Mouse (Mus musculus): ENCODE results near the gene Celsr1. TPM values are rescaled to one million over a fixed set of nuclear protein-coding genes. Genes with fewer than 3 reads are reported as not detected.

Celsr1 gene
- polyA plus RNA-seq, 1 experiment from 2014 or later = 0.01 TPM

GRCm38 (mm10) chr15:86034021-86034523 lies 495 bp upstream of the Celsr1 start:
- H3K9ac ChIP-seq = no peak overlapping the region
- no peaks in the 10 kb centered on the region for H3K9me3 ChIP-seq (replicated peaks)
- peaks cover 23% of the 10 kb centered on the region for H3K4me1 ChIP-seq (replicated peaks)
- no peaks in the 10 kb centered on the region for H3K36me3 ChIP-seq (replicated peaks)
- H3K4me2 ChIP-seq = peak overlapping the region; percentile 67
- H3K4me3 ChIP-seq (replicated peaks) = peak overlapping the region; percentile 48
- no peak overlapping the region for H3K27ac ChIP-seq (replicated peaks)
- H3K27me3 ChIP-seq = peaks cover 91% of the 10 kb centered on the region
- WGBS (ENCODE audit: insufficient replicate concordance) = under 1% methylated on average over 43 of the region's 44 CpGs
- no peak; the same call in 1 of the 2 replicates for ATAC-seq (ENCODE audit: insufficient read depth)

GRCm38 (mm10) chr15:86032811-86033190 lies 776 bp downstream of the Celsr1 start:
- 2% methylated on average over 38 of the region's 38 CpGs for WGBS (ENCODE audit: insufficient replicate concordance)
- Histone ChIP-seq H3K9me3 (replicated peaks) (no peaks in the 10 kb centered on the region), H3K9ac (no peak overlapping the region), H3K27ac (replicated peaks) (no peak overlapping the region), H3K36me3 (replicated peaks) (no peaks in the 10 kb centered on the region), H3K4me3 (replicated peaks) (peak overlapping the region; percentile 48), H3K4me1 (replicated peaks) (peaks cover 23% of the 10 kb centered on the region), H3K27me3 (peaks cover 88% of the 10 kb centered on the region), H3K4me2 (peak overlapping the region; percentile 67)
- ATAC-seq (ENCODE audit: insufficient read depth) = no peak

- Histone ChIP-seq H3K9me3 (replicated peaks) (no peaks in the 10 kb centered on the region), H3K36me3 (replicated peaks) (no peaks in the 10 kb centered on the region), H3K27me3 (peaks cover 75% of the 10 kb centered on the region), H3K27ac (replicated peaks) (no peak overlapping the region), H3K9ac (no peak overlapping the region), H3K4me1 (replicated peaks) (peaks cover 23% of the 10 kb centered on the region), H3K4me2 (no peak overlapping the region), H3K4me3 (replicated peaks) (no peak overlapping the region)
- WGBS (ENCODE audit: insufficient replicate concordance) = 68% methylated on average over 14 of the region's 14 CpGs
- no peak for ATAC-seq (ENCODE audit: insufficient read depth)
These were observed 3.6 kb downstream of the Celsr1 start for GRCm38 (mm10) chr15:86029981-86030380.

GRCm38 (mm10) chr15:86027871-86028270 lies 5.7 kb downstream of the Celsr1 start:
- ATAC-seq (ENCODE audit: insufficient read depth) = no peak

GRCm38 (mm10) chr15:86021971-86022370 lies 11.6 kb downstream of the Celsr1 start:
- no peaks in the 10 kb centered on the region for H3K36me3 ChIP-seq (replicated peaks)
- ATAC-seq (ENCODE audit: insufficient read depth) = no peak
- peaks cover 5% of the 10 kb centered on the region for H3K4me1 ChIP-seq (replicated peaks)
- no peak overlapping the region for H3K9ac ChIP-seq
- H3K27ac ChIP-seq (replicated peaks) = no peak overlapping the region
- H3K4me2 ChIP-seq = no peak overlapping the region
- H3K4me3 ChIP-seq (replicated peaks) = no peak overlapping the region
- peaks cover 30% of the 10 kb centered on the region for H3K27me3 ChIP-seq
- H3K9me3 ChIP-seq (replicated peaks) = no peaks in the 10 kb centered on the region; the same call in 1 of the 2 replicates
- 18% methylated on average over 9 of the region's 9 CpGs for WGBS (ENCODE audit: insufficient replicate concordance)

More at GRCm38 (mm10) chr15:86027871-86028270, 5.7 kb downstream of the Celsr1 start:
- H3K9me3 ChIP-seq (replicated peaks) = no peaks in the 10 kb centered on the region
- H3K4me2 ChIP-seq = no peak overlapping the region
- peaks cover 3% of the 10 kb centered on the region; the same call in 1 of the 2 replicates for H3K4me1 ChIP-seq (replicated peaks)
- 46% methylated on average over 8 of the region's 8 CpGs for WGBS (ENCODE audit: insufficient replicate concordance)
- H3K4me3 ChIP-seq (replicated peaks) = no peak overlapping the region
- H3K27ac ChIP-seq (replicated peaks) = no peak overlapping the region
- no peaks in the 10 kb centered on the region for H3K36me3 ChIP-seq (replicated peaks)
- no peak overlapping the region for H3K9ac ChIP-seq
- peaks cover 68% of the 10 kb centered on the region for H3K27me3 ChIP-seq

GRCm38 (mm10) chr15:86021301-86021700 lies 12.3 kb downstream of the Celsr1 start:
- ATAC-seq (ENCODE audit: insufficient read depth) = 0 out of 2 replicates have a peak, but pooled peaks have one; percentile 26
- H3K36me3 ChIP-seq (replicated peaks) = no peaks in the 10 kb centered on the region
- H3K9ac ChIP-seq = no peak overlapping the region
- H3K27ac ChIP-seq (replicated peaks) = no peak overlapping the region
- no peak overlapping the region for H3K4me3 ChIP-seq (replicated peaks)
- no peak overlapping the region for H3K4me2 ChIP-seq
- peaks cover 25% of the 10 kb centered on the region for H3K27me3 ChIP-seq
- 10% methylated on average over 9 of the region's 9 CpGs for WGBS (ENCODE audit: insufficient replicate concordance)
- H3K4me1 ChIP-seq (replicated peaks) = peaks cover 12% of the 10 kb centered on the region
- H3K9me3 ChIP-seq (replicated peaks) = no peaks in the 10 kb centered on the region; the same call in 1 of the 2 replicates

GRCm38 (mm10) chr15:86020008-86020407 lies 13.6 kb downstream of the Celsr1 start:
- Histone ChIP-seq H3K9ac (no peak overlapping the region), H3K4me2 (no peak overlapping the region), H3K4me1 (replicated peaks) (peaks cover 20% of the 10 kb centered on the region), H3K4me3 (replicated peaks) (no peak overlapping the region), H3K36me3 (replicated peaks) (no peaks in the 10 kb centered on the region), H3K27me3 (peaks cover 25% of the 10 kb centered on the region), H3K9me3 (replicated peaks) (no peaks in the 10 kb centered on the region; the same call in 1 of the 2 replicates), H3K27ac (replicated peaks) (no peak overlapping the region)
- ATAC-seq (ENCODE audit: insufficient read depth) = no peak
- 70% methylated on average over 8 of the region's 8 CpGs for WGBS (ENCODE audit: insufficient replicate concordance)

GRCm38 (mm10) chr15:86018753-86019512 lies 14.6 kb downstream of the Celsr1 start:
- Histone ChIP-seq H3K36me3 (replicated peaks) (no peaks in the 10 kb centered on the region), H3K9me3 (replicated peaks) (no peaks in the 10 kb centered on the region; the same call in 1 of the 2 replicates), H3K4me3 (replicated peaks) (no peak overlapping the region), H3K27ac (replicated peaks) (no peak overlapping the region), H3K9ac (no peak overlapping the region), H3K4me1 (replicated peaks) (peaks cover 20% of the 10 kb centered on the region), H3K27me3 (peaks cover 22% of the 10 kb centered on the region), H3K4me2 (no peak overlapping the region)
- no peak for ATAC-seq (ENCODE audit: insufficient read depth)
- 70% methylated on average over 5 of the region's 5 CpGs for WGBS (ENCODE audit: insufficient replicate concordance)

GRCm38 (mm10) chr15:86017336-86017735 lies 16.2 kb downstream of the Celsr1 start:
- 81% methylated on average over 6 of the region's 6 CpGs for WGBS (ENCODE audit: insufficient replicate concordance)
- Histone ChIP-seq H3K9ac (no peak overlapping the region), H3K36me3 (replicated peaks) (no peaks in the 10 kb centered on the region), H3K27ac (replicated peaks) (no peak overlapping the region), H3K27me3 (peaks cover 6% of the 10 kb centered on the region; the same call in 1 of the 2 replicates), H3K4me1 (replicated peaks) (peaks cover 27% of the 10 kb centered on the region), H3K9me3 (replicated peaks) (no peaks in the 10 kb centered on the region; the same call in 1 of the 2 replicates), H3K4me3 (replicated peaks) (no peak overlapping the region), H3K4me2 (no peak overlapping the region)
- ATAC-seq (ENCODE audit: insufficient read depth) = no peak

- Histone ChIP-seq H3K4me1 (replicated peaks) (peaks cover 23% of the 10 kb centered on the region), H3K4me2 (peak overlapping the region; percentile 34; the same call in 1 of the 2 replicates), H3K27ac (replicated peaks) (peak overlapping the region; percentile 25), H3K36me3 (replicated peaks) (no peaks in the 10 kb centered on the region), H3K4me3 (replicated peaks) (no peak overlapping the region), H3K9ac (no peak overlapping the region), H3K27me3 (no peaks in the 10 kb centered on the region; the same call in 1 of the 2 replicates), H3K9me3 (replicated peaks) (no peaks in the 10 kb centered on the region; the same call in 1 of the 2 replicates)
- ATAC-seq (ENCODE audit: insufficient read depth) = peak; percentile 79
- WGBS (ENCODE audit: insufficient replicate concordance) = 16% methylated on average over 13 of the region's 13 CpGs
These were observed 17.6 kb downstream of the Celsr1 start for GRCm38 (mm10) chr15:86015860-86016541.

GRCm38 (mm10) chr15:86015026-86015425 lies 18.6 kb downstream of the Celsr1 start:
- H3K36me3 ChIP-seq (replicated peaks) = no peaks in the 10 kb centered on the region
- H3K27me3 ChIP-seq = no peaks in the 10 kb centered on the region; the same call in 1 of the 2 replicates
- no peak for ATAC-seq (ENCODE audit: insufficient read depth)
- no peak overlapping the region for H3K4me3 ChIP-seq (replicated peaks)
- H3K9me3 ChIP-seq (replicated peaks) = no peaks in the 10 kb centered on the region; the same call in 1 of the 2 replicates
- WGBS (ENCODE audit: insufficient replicate concordance) = 65% methylated on average over 7 of the region's 7 CpGs
- no peak overlapping the region for H3K9ac ChIP-seq
- no peak overlapping the region for H3K27ac ChIP-seq (replicated peaks)
- no peak overlapping the region for H3K4me2 ChIP-seq
- H3K4me1 ChIP-seq (replicated peaks) = peaks cover 23% of the 10 kb centered on the region
